Mouse (Mus musculus) heart, embryonic 13.5 days (tissue): ENCODE results near the gene Bod1l. TPM values are rescaled to one million over a fixed set of nuclear protein-coding genes. Genes with fewer than 3 reads are reported as not detected.

Source experiments
- ATAC-seq: fragments of 200-750 bp; cut with Nextera tagmentation; 2 replicates; pipeline ENCODE4 v1.8.0; 2017; ENCODE audit warnings: moderate TSS enrichment; ENCODE audit not compliant: insufficient number of reproducible peaks, low FRiP score, low TSS enrichment; ENCODE audit errors: extremely low read depth
- H3K27ac ChIP-seq: fragments of 300-500 bp; sonication (generic); replicated peaks from 2 replicates; pipeline ENCODE4 v1.5.1; 2015; ENCODE audit warnings: moderate library complexity, mild to moderate bottlenecking, inconsistent platforms
- H3K27me3 ChIP-seq: fragments of 300-500 bp; sonication (generic); replicated peaks from 2 replicates; pipeline ENCODE4 v1.6.1; 2015; ENCODE audit warnings: mild to moderate bottlenecking, inconsistent platforms
- H3K36me3 ChIP-seq: fragments of 300-500 bp; sonication (generic); 2 replicates; pipeline ENCODE4 v1.6.1; 2015; ENCODE audit warnings: mild to moderate bottlenecking, inconsistent platforms
- H3K4me1 ChIP-seq: fragments of 300-500 bp; sonication (generic); 2 replicates; pipeline ENCODE4 v1.6.1; 2015; ENCODE audit warnings: inconsistent platforms
- H3K4me2 ChIP-seq: fragments of 300-500 bp; sonication (generic); 2 replicates; pipeline ENCODE4 v1.6.1; 2015; ENCODE audit warnings: inconsistent platforms, mild to moderate bottlenecking, moderate library complexity
- H3K4me3 ChIP-seq: fragments of 300-500 bp; sonication (generic); 2 replicates; pipeline ENCODE4 v1.5.1; 2015; ENCODE audit warnings: moderate library complexity, mild to moderate bottlenecking, inconsistent platforms
- H3K9ac ChIP-seq: fragments of 300-500 bp; sonication (generic); 2 replicates; pipeline ENCODE4 v1.6.1; 2015; ENCODE audit warnings: inconsistent platforms, mild to moderate bottlenecking, moderate library complexity
- H3K9me3 ChIP-seq: fragments of 300-500 bp; sonication (generic); 2 replicates; pipeline ENCODE4 v1.6.1; 2016; ENCODE audit warnings: inconsistent platforms
- WGBS: fragments of 180-500 bp; shearing (Covaris S2); methylation state at CpG from one replicate; pipeline ENCODE4 v1.1.7; 2015; ENCODE audit warnings: mixed read lengths; 5-methylcytosine and 5-hydroxymethylcytosine counted together
- polyA plus RNA-seq: library from polyadenylated mRNA; unstranded; fragments of >200 nt; fragmentation: Nextera tagmentation; extraction: Ambion mirVana; gene quantifications from 2 replicates; pipeline ENCODE4 v1.2.1, GENCODE M21; 2015

The Bod1l gene
- polyA plus RNA-seq, result 13.7 and 14.4 TPM in 2 replicates

DNA sequence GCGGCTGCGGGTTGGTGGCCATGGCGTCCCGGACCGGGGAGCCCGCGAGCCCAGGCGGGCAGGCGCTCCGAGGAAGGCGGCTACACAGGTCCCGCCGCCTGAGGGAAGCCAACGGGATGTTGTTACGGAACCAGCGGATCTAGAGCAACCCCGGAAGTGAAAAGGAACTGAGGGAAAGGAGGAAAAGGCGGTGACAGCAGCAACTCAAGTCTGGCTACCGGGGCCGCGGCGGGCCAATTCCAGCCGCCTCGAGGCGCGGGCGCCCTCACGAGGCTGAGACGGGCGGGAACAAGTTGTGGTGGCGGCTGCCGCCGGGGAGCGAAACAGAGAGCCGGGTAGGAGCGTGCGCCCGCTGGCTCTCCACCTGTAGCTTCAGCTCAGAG is at the start of gene Bod1l:
Gene Bod1l, minus strand, starts transcription at position 169 of the 383 bp plus-strand sequence.
- H3K36me3 ChIP-seq, result peaks cover 6% of the 10 kb centered on the region; the same call in 1 of the 2 replicates
- H3K27ac ChIP-seq, result peak within 1 kb of the TSS; percentile 78
- H3K4me2 ChIP-seq, result peak within 1 kb of the TSS; percentile 77
- peak within 1 kb of the TSS; percentile 94 for H3K9ac ChIP-seq
- ATAC-seq, result peak; percentile 84
- H3K27me3 ChIP-seq, result no peaks in the 10 kb centered on the region
- H3K4me3 ChIP-seq, result peak within 1 kb of the TSS; percentile 91
- peaks cover 21% of the 10 kb centered on the region for H3K4me1 ChIP-seq
- WGBS, result under 1% methylated on average over 38 of the region's 38 CpGs
- no peaks in the 10 kb centered on the region for H3K9me3 ChIP-seq

DNA sequence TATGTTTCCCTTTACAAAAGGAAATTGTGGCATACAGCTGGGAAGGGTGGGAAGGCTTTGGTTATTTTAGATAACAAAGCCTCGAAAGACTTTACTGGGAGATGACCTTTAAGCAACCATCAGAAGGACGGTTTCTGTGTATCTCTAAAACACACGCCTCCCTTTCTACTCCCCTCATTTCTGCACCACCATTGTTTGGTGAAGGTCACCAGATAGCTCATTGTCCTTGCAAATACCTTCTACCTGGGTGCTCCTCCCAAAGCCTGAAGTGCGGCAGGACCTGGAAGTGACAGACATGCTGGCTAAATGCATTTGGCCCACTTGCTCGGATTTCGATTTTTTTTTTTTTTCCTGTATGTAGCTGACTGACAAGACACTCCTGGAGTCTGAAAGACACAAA is 49.2 kb upstream of the Bod1l start:
- no peak overlapping the region for H3K4me3 ChIP-seq
- H3K36me3 ChIP-seq, result no peaks in the 10 kb centered on the region
- H3K9ac ChIP-seq, result no peak overlapping the region
- H3K9me3 ChIP-seq, result no peaks in the 10 kb centered on the region
- no peak overlapping the region for H3K4me2 ChIP-seq
- ATAC-seq, result no peak
- H3K27me3 ChIP-seq, result no peaks in the 10 kb centered on the region
- H3K4me1 ChIP-seq, result no peaks in the 10 kb centered on the region
- no peak overlapping the region for H3K27ac ChIP-seq
- 47% methylated on average over 6 of the region's 6 CpGs for WGBS

DNA sequence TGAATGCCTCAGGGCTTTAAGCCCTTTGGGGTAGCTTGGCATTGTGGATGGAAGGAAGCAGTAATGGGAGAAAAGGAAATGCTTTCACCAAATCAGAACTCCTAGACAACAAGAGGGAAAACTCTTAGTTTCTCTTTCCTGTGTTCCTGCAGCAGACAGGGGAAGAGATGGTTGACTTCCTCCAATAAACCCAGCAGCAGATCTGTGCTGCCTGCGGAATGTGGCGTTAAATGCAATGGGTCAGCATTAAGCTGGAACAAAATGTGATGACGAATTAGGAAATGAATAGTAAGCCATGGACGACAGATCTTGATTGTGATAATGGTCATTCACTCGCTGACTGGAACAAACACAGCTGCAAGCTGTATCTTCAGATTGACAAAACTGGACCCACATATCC is 46.8 kb upstream of the Bod1l start:
- WGBS, result 59% methylated on average over 5 of the region's 5 CpGs
- H3K4me1 ChIP-seq, result no peaks in the 10 kb centered on the region
- 0 out of 2 replicates have a peak, but pooled peaks cover 4% of the 10 kb centered on the region for H3K27me3 ChIP-seq
- no peaks in the 10 kb centered on the region for H3K36me3 ChIP-seq
- ATAC-seq, result no peak
- H3K4me2 ChIP-seq, result no peak overlapping the region
- H3K27ac ChIP-seq, result no peak overlapping the region
- no peak overlapping the region for H3K9ac ChIP-seq
- H3K9me3 ChIP-seq, result no peaks in the 10 kb centered on the region
- H3K4me3 ChIP-seq, result no peak overlapping the region

DNA sequence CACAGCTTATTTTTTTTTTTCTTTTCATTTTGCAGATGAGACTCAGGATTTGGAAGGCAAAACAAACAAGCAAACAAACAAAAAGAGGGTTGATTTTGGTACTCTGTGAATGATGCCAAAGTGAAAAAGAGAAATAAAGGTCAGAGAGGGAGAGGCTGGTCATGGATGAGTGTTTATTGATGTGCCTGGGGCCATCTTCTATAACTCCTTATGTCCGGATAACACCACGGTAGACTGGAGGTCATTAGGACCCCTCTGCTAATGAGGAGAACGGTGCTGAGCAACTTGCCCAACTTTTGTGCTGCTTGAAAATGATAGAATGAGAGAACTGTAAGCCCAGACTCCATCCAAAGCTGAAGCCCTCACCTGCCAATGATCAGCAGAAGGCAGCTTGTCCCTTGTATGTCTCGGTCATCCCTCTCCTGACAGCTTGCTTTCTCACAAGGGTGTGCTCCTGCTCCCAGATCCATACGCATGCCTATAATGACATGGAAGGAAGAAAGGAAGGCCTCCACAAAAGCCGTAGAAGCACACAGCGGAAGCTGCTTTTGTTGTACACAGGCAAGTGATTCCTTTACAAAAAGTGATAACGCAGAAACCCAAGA is 45.2 kb upstream of the Bod1l start:
- ATAC-seq, result no peak
- H3K9me3 ChIP-seq, result no peaks in the 10 kb centered on the region
- H3K36me3 ChIP-seq, result no peaks in the 10 kb centered on the region
- H3K27me3 ChIP-seq, result 0 out of 2 replicates have a peak, but pooled peaks cover 5% of the 10 kb centered on the region
- H3K27ac ChIP-seq, result no peak overlapping the region
- no peak overlapping the region for H3K4me2 ChIP-seq
- no peak overlapping the region for H3K4me3 ChIP-seq
- H3K9ac ChIP-seq, result no peak overlapping the region
- 76% methylated on average over 8 of the region's 8 CpGs for WGBS
- H3K4me1 ChIP-seq, result no peaks in the 10 kb centered on the region

DNA sequence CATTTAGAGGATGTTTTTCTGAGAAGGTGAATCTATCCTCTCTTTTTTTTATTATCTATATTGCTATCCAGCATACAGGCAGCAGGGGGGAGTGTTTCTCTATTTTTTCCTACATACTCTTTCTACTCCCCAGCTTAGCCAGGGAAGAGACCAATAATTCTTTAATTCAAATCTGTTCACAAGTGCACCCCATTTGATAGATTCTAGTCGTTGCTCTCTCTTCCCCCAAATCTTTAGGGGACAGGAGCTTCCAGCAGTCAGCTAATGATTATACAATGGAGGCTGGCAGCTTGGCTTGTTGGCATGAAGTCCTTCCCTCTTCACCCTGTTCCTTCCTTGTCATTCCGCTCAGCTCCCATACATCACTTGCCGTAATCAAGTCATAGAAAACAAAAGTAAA is 44.7 kb upstream of the Bod1l start:
- ATAC-seq, result no peak
- Histone ChIP-seq H3K4me3 (no peak overlapping the region), H3K27me3 (peaks cover 8% of the 10 kb centered on the region; the same call in 1 of the 2 replicates), H3K9ac (no peak overlapping the region), H3K9me3 (no peaks in the 10 kb centered on the region), H3K4me1 (no peaks in the 10 kb centered on the region), H3K36me3 (no peaks in the 10 kb centered on the region), H3K4me2 (no peak overlapping the region), H3K27ac (no peak overlapping the region)
- WGBS, result 62% methylated on average over 3 of the region's 3 CpGs

DNA sequence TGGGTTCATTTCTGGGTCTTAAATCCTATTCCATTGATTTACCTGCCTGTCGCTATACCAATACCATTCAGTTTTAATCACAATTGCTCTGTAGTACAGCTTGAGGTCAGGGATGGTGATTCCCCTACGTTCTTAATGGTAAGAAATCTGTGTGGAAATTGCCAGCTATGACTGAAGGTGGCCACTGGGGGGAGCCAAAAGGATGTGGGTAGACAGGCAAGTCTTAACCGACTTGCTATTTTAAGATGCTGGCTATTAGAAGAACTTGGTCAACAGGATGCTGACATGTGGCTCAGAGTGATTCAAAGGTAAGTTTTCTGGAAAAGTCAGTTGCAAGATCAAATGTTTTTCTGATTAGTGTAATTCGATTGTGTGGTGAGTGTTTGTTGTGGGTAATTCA is 43.6 kb upstream of the Bod1l start:
- Histone ChIP-seq H3K4me3 (no peak overlapping the region), H3K27me3 (peaks cover 16% of the 10 kb centered on the region; the same call in 1 of the 2 replicates), H3K9ac (no peak overlapping the region), H3K4me2 (no peak overlapping the region), H3K36me3 (no peaks in the 10 kb centered on the region), H3K9me3 (no peaks in the 10 kb centered on the region), H3K27ac (no peak overlapping the region), H3K4me1 (no peaks in the 10 kb centered on the region)
- no peak for ATAC-seq
- WGBS, result 10% methylated on average over 4 of the region's 4 CpGs

DNA sequence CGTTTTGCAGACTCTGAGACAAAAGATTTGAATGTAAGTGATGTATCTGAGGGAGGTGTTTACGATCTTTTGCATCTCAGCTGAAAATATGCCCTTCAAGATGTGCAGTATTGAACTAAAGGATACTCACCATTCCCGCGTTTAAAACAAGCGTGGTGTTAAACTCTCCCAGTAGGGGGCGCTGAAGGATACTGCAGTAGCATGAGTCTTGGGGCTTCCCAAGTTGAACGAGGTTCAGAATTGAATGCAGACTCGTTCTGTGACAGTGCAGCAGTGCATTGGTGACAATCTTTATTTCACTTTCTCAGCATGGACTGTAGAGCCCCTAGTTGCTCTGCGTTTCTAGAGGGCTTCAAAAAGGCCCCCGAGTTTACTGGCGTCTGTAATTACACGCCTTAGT is 40.4 kb upstream of the Bod1l start:
- H3K4me1 ChIP-seq, result no peaks in the 10 kb centered on the region
- ATAC-seq, result no peak
- H3K9me3 ChIP-seq, result no peaks in the 10 kb centered on the region
- WGBS, result 18% methylated on average over 12 of the region's 12 CpGs
- no peak overlapping the region for H3K4me3 ChIP-seq
- H3K4me2 ChIP-seq, result peak overlapping the region; percentile 30
- no peaks in the 10 kb centered on the region for H3K36me3 ChIP-seq
- peaks cover 16% of the 10 kb centered on the region; the same call in 1 of the 2 replicates for H3K27me3 ChIP-seq
- H3K27ac ChIP-seq, result no peak overlapping the region
- H3K9ac ChIP-seq, result no peak overlapping the region

GRCm38 (mm10) chr5:41871164-41871563 is 27.0 kb upstream of the Bod1l start:
- no peaks in the 10 kb centered on the region for H3K36me3 ChIP-seq
- 65% methylated on average over 2 of the region's 2 CpGs for WGBS

DNA sequence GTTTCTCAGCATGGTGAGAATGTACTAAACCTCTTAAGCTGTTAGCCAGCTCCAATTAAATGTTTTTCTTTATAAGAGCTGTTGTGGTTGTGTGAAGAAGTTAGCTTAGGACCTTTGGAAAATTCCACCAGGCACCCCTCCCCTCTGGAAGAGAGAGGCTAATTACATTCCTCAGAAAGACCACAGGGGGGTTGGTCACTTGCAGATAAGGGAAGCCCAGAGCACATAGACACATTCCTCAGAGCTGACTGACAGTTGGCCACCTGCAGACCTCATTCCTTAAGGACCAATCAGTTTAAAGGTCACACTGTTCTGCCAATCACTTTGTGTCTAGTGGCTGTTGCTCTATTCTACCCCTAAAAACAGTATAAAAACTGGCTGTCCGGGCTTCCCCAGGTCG is 11.7 kb upstream of the Bod1l start:
- Histone ChIP-seq H3K27ac (no peak overlapping the region), H3K9me3 (no peaks in the 10 kb centered on the region), H3K27me3 (no peaks in the 10 kb centered on the region), H3K4me1 (no peaks in the 10 kb centered on the region), H3K4me3 (no peak overlapping the region), H3K4me2 (no peak overlapping the region), H3K9ac (no peak overlapping the region), H3K36me3 (no peaks in the 10 kb centered on the region)
- WGBS, result 78% methylated on average over 2 of the region's 2 CpGs
- ATAC-seq, result no peak

More at GRCm38 (mm10) chr5:41871164-41871563, 27.0 kb upstream of the Bod1l start:
- Histone ChIP-seq H3K4me1 (no peaks in the 10 kb centered on the region), H3K4me2 (no peak overlapping the region), H3K27ac (no peak overlapping the region), H3K9ac (no peak overlapping the region), H3K4me3 (no peak overlapping the region), H3K9me3 (peaks cover 11% of the 10 kb centered on the region), H3K27me3 (no peaks in the 10 kb centered on the region)
- ATAC-seq, result no peak

DNA sequence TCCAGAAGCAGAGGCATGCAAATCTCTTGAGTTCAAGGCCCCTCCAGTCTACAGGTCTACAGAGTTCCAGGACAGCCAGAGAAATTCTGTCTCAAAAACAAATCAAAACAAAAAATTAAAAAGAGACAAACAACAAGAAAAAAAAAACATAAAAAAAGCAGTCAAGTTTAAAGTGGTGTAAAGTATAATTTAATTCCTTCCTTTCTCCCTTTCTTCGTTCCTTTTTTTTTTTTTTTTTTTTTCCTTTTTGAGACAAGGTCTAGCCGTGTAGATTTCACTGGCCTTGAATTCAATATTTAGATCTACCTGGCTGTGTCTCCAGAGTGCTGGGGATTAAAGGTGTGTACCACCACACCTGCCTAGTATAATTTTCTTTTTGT is 1.4 kb upstream of the Bod1l start:
- H3K9ac ChIP-seq, result peak overlapping the region; percentile 78
- H3K27me3 ChIP-seq, result no peaks in the 10 kb centered on the region
- no peak overlapping the region for H3K27ac ChIP-seq
- H3K4me1 ChIP-seq, result peaks cover 21% of the 10 kb centered on the region
- no peak for ATAC-seq
- H3K9me3 ChIP-seq, result no peaks in the 10 kb centered on the region
- peak overlapping the region; percentile 91 for H3K4me3 ChIP-seq
- H3K4me2 ChIP-seq, result peak overlapping the region; percentile 77
- 46% methylated on average over 2 of the region's 2 CpGs for WGBS
- peaks cover 6% of the 10 kb centered on the region; the same call in 1 of the 2 replicates for H3K36me3 ChIP-seq

DNA sequence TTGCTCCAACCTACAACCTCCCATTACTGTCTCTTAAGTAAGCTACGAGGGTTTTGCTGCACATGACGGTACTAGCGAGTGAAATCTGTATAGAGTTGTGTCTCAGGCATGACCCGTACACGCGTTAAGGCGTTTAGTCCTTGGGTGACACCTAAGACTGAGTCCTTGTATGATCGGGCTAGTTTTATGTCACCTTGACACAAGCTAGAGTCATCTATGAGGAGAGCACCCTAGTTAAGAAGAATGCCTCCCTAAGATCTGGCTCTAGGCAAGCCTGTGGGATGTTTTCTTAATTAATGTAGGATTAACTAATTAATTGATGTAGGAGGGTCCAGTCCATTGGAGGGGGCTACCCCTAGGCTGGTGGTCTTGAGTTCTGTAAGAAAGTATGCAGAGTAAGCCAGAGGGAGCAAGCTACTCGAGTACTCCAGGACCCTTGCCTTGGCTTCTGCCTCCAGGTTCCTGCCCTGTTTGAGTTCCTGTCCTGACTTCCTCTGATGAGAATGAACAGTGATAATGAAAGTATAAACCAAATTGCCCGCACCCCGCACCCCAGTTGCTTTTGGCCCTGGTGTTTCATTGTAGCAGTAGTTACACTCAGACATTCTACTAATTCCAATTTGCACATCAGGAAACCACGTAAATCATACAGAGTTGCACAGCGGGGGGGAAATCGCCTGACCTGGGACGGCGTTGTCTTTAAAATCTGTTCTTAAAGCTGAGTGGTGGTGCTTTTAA is 874 bp upstream of the Bod1l start:
- ATAC-seq, result no peak
- Histone ChIP-seq H3K4me1 (peaks cover 21% of the 10 kb centered on the region), H3K9ac (peak overlapping the region; percentile 78), H3K27ac (no peak overlapping the region; the same call in 1 of the 2 replicates), H3K4me3 (peak overlapping the region; percentile 91), H3K9me3 (no peaks in the 10 kb centered on the region), H3K36me3 (peaks cover 6% of the 10 kb centered on the region; the same call in 1 of the 2 replicates), H3K4me2 (peak overlapping the region; percentile 77), H3K27me3 (no peaks in the 10 kb centered on the region)
- WGBS, result 18% methylated on average over 16 of the region's 16 CpGs
